Mouse (Mus musculus): ENCODE results near the gene Ids. TPM values are rescaled to one million over a fixed set of nuclear protein-coding genes. Genes with fewer than 3 reads are reported as not detected.

Ids gene
- 28.2 TPM for total RNA-seq (2023)

DNA sequence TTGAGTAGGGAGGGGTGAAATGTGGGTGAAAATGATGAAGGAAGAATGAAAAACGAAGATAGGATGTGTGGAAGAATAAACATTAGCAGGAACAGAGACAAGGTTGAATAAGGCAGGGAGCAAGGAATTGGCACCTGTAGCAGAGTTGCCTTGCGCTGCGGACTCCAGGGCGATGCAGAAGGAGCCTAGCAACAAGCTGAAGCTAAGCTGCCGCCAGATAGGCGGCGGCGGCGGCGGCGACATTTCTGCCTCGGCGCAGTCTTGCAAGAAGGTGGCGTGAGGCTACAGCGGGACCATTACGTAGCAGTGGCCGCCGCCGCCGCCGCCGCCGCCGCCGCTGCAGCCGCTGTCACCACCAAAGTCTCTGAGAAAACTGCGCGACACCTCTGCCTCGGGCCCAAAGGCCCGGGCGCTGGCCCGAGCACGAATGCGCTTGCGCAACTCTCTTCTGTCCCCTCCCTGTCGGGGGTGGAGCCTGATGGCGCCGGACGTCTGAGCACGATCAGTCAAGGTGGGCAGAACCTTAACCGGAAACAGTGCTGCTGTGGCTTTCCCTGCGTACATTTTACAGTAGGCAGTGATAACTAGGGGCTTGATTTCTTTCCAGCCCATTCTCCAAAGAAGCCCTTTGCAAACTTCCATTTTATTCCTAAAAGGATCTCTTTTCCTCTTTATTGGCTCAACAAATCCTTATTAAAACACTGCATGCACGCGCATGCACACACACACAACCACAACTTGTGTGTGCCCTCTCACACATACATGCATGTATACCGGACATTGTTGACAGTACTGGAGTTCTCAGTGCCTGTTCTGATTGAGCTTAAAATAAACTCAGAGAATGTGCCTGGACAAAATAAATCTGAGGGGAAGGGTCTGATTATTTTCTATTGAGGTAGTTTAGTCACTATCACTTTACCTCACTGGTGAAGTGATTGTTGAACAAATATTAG is at the start of gene Ids:
Gene Ids, minus strand, starts transcription at position 424 of the 953 bp plus-strand sequence.

GRCm38 (mm10) chrX:70385276-70385961 is 20.5 kb upstream of the Ids start, which contains the start of gene 1110012L19Rik:
Gene 1110012L19Rik, plus strand, starts transcription at chrX:70385877.

Other genes with a start within 250 kb of the Ids start
- gene 1110012L19Rik, start 20.8 kb upstream of the Ids start, total RNA-seq (2023) = 12.1 TPM
- gene Tmem185a, start 112.1 kb upstream of the Ids start, total RNA-seq (2023) = 16.4 TPM